Mouse (Mus musculus) stomach, embryonic 15.5 days (tissue): ENCODE results near the gene Chordc1. TPM values are rescaled to one million over a fixed set of nuclear protein-coding genes. Genes with fewer than 3 reads are reported as not detected.
"Not testable (repeated sequence)": the region's sequence is repeated elsewhere in the genome, so short reads cannot be mapped to it uniquely, and the experiment has no call there.

ENCODE experiments used
- ATAC-seq: fragments of 200-750 bp; cut with Nextera tagmentation; 2 replicates; pipeline ENCODE4 v1.8.0; 2017; ENCODE audit warnings: low read depth, moderate number of reproducible peaks, moderate TSS enrichment; ENCODE audit not compliant: insufficient read depth, low FRiP score
- H3K27ac ChIP-seq: fragments of 300-500 bp; sonication (generic); 2 replicates; pipeline ENCODE4 v1.5.1; 2015; ENCODE audit warnings: mild to moderate bottlenecking, inconsistent platforms
- H3K27me3 ChIP-seq: fragments of 300-500 bp; sonication (generic); replicated peaks from 2 replicates; pipeline ENCODE4 v1.6.1; 2015; ENCODE audit warnings: inconsistent platforms
- H3K36me3 ChIP-seq: fragments of 300-500 bp; sonication (generic); 2 replicates; pipeline ENCODE4 v1.6.1; 2015; ENCODE audit warnings: inconsistent platforms
- H3K4me1 ChIP-seq: fragments of 300-500 bp; sonication (generic); 2 replicates; pipeline ENCODE4 v1.6.1; 2015; ENCODE audit warnings: inconsistent platforms
- H3K4me2 ChIP-seq: fragments of 300-500 bp; sonication (generic); 2 replicates; pipeline ENCODE4 v1.6.1; 2015; ENCODE audit warnings: mild to moderate bottlenecking, inconsistent platforms
- H3K4me3 ChIP-seq: fragments of 300-500 bp; sonication (generic); replicated peaks from 2 replicates; pipeline ENCODE4 v1.5.1; 2015; ENCODE audit warnings: inconsistent platforms
- H3K9ac ChIP-seq: fragments of 300-500 bp; sonication (generic); 2 replicates; pipeline ENCODE4 v1.6.1; 2015; ENCODE audit warnings: inconsistent platforms
- H3K9me3 ChIP-seq: fragments of 300-500 bp; sonication (generic); 2 replicates; pipeline ENCODE4 v1.6.1; 2016; ENCODE audit warnings: inconsistent platforms
- WGBS: fragments of 180-500 bp; shearing (Covaris S2); methylation state at CpG from one replicate; pipeline ENCODE4 v1.1.7; 2015; 5-methylcytosine and 5-hydroxymethylcytosine counted together
- polyA plus RNA-seq: library from polyadenylated mRNA; unstranded; fragments of >200 nt; fragmentation: Nextera tagmentation; extraction: Ambion mirVana; gene quantifications from 2 replicates; pipeline ENCODE4 v1.2.1, GENCODE M21; 2015

Gene Chordc1
- polyA plus RNA-seq = 98.3 and 98.8 TPM in 2 replicates

DNA sequence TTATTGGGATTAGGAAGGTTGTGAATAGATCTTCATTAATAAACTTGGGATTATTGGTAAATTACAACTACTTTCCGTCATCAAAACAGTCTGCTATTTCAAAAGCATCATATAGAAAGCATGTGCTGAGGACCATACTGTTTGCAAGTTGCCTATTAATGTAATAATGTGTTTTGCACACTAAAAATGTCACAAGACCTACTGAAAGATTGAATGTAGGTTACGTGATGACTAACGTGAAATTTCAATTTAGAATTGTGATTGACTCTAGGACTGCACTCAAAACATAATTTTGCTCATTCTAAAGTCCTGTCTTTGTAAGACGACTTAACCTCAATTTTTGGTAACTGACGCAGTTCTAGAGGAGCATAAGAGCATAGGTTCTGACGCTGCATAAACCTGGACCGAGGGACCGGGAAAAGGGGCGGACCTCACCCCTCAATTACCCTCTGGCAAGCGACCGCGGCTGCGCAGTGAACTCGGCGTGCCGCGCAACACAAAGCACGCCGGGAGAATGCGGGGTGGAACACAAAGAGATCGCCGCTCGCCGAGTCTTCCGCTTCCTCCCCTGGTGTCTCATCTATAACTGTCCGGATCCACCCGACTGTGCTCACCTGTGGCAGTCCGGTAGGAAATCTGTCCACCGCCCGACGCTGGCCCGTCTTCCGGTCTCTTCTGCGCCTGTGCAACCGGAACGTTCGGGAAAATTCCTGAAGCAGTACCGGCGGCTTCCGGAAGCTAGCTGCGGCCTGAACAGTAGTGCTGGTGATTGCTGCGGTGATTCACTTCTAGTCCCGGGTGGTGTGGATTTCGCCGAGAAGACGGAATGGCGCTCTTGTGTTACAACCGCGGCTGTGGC lies at the start of gene Chordc1:
Gene Chordc1, plus strand, starts transcription at position 555 of the 859 bp plus-strand sequence.
- H3K4me1 ChIP-seq = peaks cover 2% of the 10 kb centered on the region
- H3K27ac ChIP-seq = peak within 1 kb of the TSS; percentile 90
- H3K27me3 ChIP-seq = no peaks in the 10 kb centered on the region
- peak within 1 kb of the TSS; percentile 90 for H3K4me3 ChIP-seq
- 3% methylated on average over 49 of the region's 49 CpGs for WGBS
- H3K9me3 ChIP-seq = no peaks in the 10 kb centered on the region
- no peaks in the 10 kb centered on the region for H3K36me3 ChIP-seq
- H3K4me2 ChIP-seq = peak within 1 kb of the TSS; percentile 50
- ATAC-seq = peak; percentile 100
- H3K9ac ChIP-seq = peak within 1 kb of the TSS; percentile 94

DNA sequence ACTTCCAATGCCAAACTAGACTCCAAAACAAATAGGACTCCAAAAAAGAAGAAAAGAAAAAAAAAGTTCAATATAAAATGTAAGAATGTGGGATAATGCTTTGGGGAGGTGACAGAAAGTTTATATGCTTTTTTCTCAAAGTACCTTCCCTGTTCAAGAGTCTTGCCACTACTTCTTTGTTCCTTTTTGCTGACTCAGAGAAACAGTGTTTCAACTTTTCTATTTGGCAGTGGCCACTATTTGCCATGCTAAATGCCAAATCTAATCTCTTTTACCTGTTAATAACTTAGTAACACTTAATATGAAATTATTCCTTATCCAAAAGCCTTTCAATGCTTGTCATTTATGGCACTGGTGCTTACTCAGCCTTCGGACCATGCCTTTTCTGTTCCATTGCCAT lies 16.0 kb upstream of the Chordc1 start:
- no peak overlapping the region for H3K4me2 ChIP-seq
- WGBS = 77% methylated on average over 1 of the region's 1 CpGs
- H3K4me1 ChIP-seq = no peaks in the 10 kb centered on the region
- H3K9me3 ChIP-seq = no peaks in the 10 kb centered on the region
- H3K27ac ChIP-seq = no peak overlapping the region
- H3K36me3 ChIP-seq = no peaks in the 10 kb centered on the region
- H3K4me3 ChIP-seq = no peak overlapping the region
- no peak for ATAC-seq
- H3K9ac ChIP-seq = no peak overlapping the region
- H3K27me3 ChIP-seq = no peaks in the 10 kb centered on the region

DNA sequence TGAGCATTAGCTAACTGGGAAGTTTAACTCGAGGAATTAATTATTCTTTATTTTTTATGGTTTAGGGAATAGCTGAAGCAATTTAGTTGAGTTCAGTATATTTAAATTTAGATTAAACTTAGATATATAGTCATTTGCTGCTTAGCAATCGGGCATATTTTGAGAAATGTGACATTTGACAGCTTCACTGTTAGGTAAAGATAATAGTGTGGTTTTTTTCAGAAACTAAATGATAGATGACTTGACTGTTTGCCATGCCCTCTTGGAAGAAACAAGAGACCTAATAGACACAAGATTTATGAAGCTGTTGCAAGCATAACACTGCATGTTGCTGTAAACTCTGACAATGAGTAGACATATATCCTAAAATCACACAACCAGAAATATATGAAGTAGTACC lies 15.1 kb upstream of the Chordc1 start:
- no peaks in the 10 kb centered on the region for H3K9me3 ChIP-seq
- H3K36me3 ChIP-seq = no peaks in the 10 kb centered on the region
- no peaks in the 10 kb centered on the region for H3K4me1 ChIP-seq
- no peak overlapping the region for H3K4me2 ChIP-seq
- H3K27ac ChIP-seq = no peak overlapping the region
- 38% methylated on average over 2 of the region's 2 CpGs for WGBS
- H3K27me3 ChIP-seq = no peaks in the 10 kb centered on the region
- no peak overlapping the region for H3K4me3 ChIP-seq
- no peak overlapping the region for H3K9ac ChIP-seq
- no peak for ATAC-seq

DNA sequence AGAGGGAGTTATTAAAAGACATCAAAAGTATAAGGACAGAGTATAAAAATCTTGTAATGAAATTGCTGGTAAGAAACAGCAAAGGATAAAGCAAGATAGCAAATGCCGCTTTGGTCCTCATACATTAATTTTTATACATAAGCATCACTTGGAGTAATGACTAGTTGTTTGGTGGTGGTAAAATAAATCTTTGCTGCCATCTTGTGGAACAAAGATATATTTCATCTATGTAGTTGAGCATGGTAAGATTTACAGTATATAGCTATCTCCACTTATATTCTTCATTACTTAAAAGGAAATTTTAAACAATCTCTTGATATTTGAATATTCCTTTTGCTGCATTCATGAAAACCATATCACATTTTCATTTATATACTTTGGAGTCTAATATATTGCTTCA lies 14.4 kb upstream of the Chordc1 start:
- no peak for ATAC-seq
- 46% methylated on average over 1 of the region's 1 CpGs for WGBS
- no peaks in the 10 kb centered on the region for H3K4me1 ChIP-seq
- no peak overlapping the region for H3K4me2 ChIP-seq
- no peaks in the 10 kb centered on the region for H3K36me3 ChIP-seq
- H3K27ac ChIP-seq = no peak overlapping the region
- H3K4me3 ChIP-seq = no peak overlapping the region
- no peaks in the 10 kb centered on the region for H3K27me3 ChIP-seq
- no peak overlapping the region for H3K9ac ChIP-seq
- H3K9me3 ChIP-seq = no peaks in the 10 kb centered on the region

DNA sequence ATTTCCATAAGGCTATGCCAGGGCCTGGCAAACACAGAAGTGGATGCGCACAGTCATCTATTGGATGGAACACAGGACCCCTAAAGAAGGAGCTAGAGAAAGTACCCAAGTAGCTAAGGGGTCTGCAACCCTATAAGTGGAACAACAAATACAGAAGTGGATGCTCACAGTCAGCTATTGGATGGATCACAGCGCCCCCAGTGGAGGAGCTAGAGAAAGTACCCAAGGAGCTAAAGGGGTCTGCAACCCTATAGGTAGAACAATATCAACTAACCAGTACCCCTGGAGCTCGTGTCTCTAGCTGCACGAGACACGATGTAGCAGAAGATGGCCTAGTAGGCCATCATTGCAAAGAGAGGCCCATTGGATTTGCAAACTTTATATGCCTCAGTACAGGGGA lies 13.2 kb upstream of the Chordc1 start:
- H3K36me3 ChIP-seq, H3K27ac ChIP-seq, H3K9ac ChIP-seq, H3K4me1 ChIP-seq, H3K27me3 ChIP-seq, H3K4me3 ChIP-seq, H3K9me3 ChIP-seq, ATAC-seq, H3K4me2 ChIP-seq: not testable (repeated sequence)
- WGBS = 33% methylated on average over 5 of the region's 5 CpGs

DNA sequence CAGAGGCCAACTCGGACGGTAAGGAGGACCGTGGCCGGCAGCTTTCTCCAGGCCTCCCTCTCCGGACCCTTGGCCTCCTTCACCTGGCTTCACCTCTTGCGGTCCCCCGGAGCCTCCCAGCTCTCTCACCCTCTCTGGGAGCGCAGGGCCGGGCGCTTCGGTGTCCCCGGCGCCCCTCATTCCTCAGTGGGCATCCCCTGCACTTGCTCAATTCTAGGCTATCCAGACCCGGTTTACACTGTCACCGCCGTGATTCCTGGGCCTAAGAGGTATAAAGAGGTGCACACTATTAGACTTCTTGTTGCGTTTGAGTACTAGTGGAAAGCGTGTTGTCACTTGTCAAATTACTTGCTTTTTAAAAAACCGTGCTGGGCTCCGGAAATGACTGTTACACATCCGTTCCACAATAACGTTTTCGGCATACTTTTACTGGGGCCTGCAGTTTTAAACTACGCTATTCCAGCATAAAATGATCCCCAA lies 558 bp downstream of the Chordc1 start:
- peak overlapping the region; percentile 90 for H3K27ac ChIP-seq
- ATAC-seq = no peak
- peak overlapping the region; percentile 90 for H3K4me3 ChIP-seq
- under 1% methylated on average over 24 of the region's 24 CpGs for WGBS
- no peaks in the 10 kb centered on the region for H3K36me3 ChIP-seq
- H3K9me3 ChIP-seq = no peaks in the 10 kb centered on the region
- H3K9ac ChIP-seq = peak overlapping the region; percentile 94
- H3K4me2 ChIP-seq = peak overlapping the region; percentile 49
- H3K4me1 ChIP-seq = peaks cover 2% of the 10 kb centered on the region
- H3K27me3 ChIP-seq = no peaks in the 10 kb centered on the region

DNA sequence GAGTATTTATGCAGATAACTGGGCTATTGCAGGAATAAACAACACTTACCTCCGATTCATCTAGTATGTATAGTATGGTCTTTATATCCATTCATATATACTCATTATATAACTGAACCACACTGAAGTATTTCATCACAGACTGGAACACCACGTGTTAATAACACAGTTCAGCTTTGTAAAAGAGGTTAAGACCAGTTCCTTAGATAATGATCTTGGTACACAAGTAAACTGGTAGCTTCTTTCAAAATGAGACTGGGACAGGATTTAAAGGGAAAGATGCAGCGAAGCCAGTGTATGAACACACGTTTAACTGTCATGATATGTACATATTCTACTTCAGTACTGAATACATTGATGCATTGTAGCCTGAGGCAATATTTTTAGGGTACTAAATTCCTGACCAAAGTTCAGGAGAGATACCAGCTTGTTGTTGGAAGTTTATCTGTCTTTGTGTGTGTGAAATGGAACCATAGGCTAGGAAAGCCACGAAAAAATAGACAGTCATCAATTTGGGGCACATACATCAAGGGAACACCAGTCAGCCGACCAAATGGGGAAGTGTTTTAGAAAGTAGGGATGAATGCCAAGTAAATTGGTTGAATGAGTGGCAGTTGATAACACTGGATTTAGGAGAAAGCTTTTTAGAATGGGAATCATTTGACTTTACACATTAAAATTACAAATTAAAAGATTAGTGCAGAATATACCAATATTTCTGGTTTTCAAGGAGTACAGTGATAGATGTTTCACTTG lies 1.3 kb downstream of the Chordc1 start:
- no peak for ATAC-seq
- H3K36me3 ChIP-seq = no peaks in the 10 kb centered on the region
- peaks cover 2% of the 10 kb centered on the region for H3K4me1 ChIP-seq
- H3K4me2 ChIP-seq = peak overlapping the region; percentile 49
- no peak overlapping the region for H3K27ac ChIP-seq
- no peaks in the 10 kb centered on the region for H3K27me3 ChIP-seq
- peak overlapping the region; percentile 94; the same call in 1 of the 2 replicates for H3K9ac ChIP-seq
- 29% methylated on average over 6 of the region's 6 CpGs for WGBS
- no peaks in the 10 kb centered on the region for H3K9me3 ChIP-seq
- peak overlapping the region; percentile 90 for H3K4me3 ChIP-seq

DNA sequence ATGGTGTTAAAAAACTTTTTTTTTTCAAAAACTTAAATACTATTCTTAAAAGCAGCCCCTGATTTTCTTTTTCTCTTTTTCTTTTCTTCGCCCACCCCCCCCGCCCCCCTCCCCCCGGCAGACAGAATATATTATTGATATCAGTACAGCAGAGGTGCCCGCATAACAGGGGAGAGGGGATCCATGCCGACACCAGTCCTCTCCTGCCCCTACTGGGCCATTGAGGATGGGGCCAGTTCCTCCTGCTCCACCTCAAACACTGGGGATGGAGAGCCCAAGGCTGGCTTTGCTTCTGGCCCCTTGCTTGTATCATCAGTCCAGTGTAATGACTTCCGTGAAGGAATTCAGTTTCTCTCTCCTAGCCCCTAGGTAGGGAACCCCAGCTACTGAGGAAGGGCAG lies 6.4 kb downstream of the Chordc1 start:
- no peaks in the 10 kb centered on the region for H3K9me3 ChIP-seq
- no peak overlapping the region for H3K4me2 ChIP-seq
- peaks cover 21% of the 10 kb centered on the region for H3K36me3 ChIP-seq
- 94% methylated on average over 6 of the region's 6 CpGs for WGBS
- H3K4me3 ChIP-seq = no peak overlapping the region
- no peak overlapping the region for H3K9ac ChIP-seq
- no peaks in the 10 kb centered on the region for H3K27me3 ChIP-seq
- ATAC-seq = no peak
- peaks cover 2% of the 10 kb centered on the region for H3K4me1 ChIP-seq
- no peak overlapping the region for H3K27ac ChIP-seq

DNA sequence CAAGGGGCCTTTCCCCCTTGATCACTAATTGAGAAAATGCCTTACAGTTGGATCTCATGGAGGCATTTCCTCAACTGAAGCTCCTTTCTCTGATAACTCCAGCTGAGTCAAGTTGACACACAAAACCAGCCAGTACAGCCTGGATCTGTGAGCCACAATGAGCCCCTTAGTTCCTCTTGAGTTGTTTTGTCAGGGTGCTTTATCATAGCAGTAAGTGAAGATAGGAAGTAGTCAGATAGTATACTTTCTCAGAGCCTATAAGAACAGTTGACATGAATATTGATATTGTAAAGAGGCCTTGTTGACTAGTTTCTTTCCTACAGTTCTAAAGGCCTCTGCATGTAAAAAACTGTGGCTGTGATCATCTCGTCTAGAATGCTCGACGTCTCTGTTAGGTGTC lies 28.1 kb downstream of the Chordc1 start:
- no peaks in the 10 kb centered on the region for H3K9me3 ChIP-seq
- H3K4me2 ChIP-seq = no peak overlapping the region
- H3K27me3 ChIP-seq = no peaks in the 10 kb centered on the region

More for the DNA sequence above, 28.1 kb downstream of the Chordc1 start:
- Histone ChIP-seq H3K27ac (no peak overlapping the region), H3K36me3 (no peaks in the 10 kb centered on the region), H3K4me3 (no peak overlapping the region), H3K9ac (no peak overlapping the region), H3K4me1 (no peaks in the 10 kb centered on the region)
- no peak for ATAC-seq
- 92% methylated on average over 3 of the region's 3 CpGs for WGBS

Other genes with a start within 250 kb of the Chordc1 start
- 3.9 and 4.3 TPM in 2 replicates for gene Naalad2, start 110.9 kb downstream of the Chordc1 start, polyA plus RNA-seq
- not detected in 2 replicates for gene Ubtfl1, start 112.3 kb downstream of the Chordc1 start, polyA plus RNA-seq
- gene Mbd3l2, start 138.5 kb downstream of the Chordc1 start, polyA plus RNA-seq = not detected in 2 replicates
- 3.4 and 4.7 TPM in 2 replicates for gene Zfp558, start 186.1 kb downstream of the Chordc1 start, polyA plus RNA-seq
- gene Mbd3l1, start 186.2 kb downstream of the Chordc1 start, polyA plus RNA-seq = not detected in 2 replicates